Mouse (Mus musculus) stomach, postnatal 0 days (tissue): ENCODE measurements around the gene Prpf38b.

Experiments used
- CTCF ChIP-seq: IDR thresholded peaks from 2 replicates; pipeline ENCODE4 v1.5.1; 2016; ENCODE audit warnings: antibody characterized with exemption, low read depth, mild to moderate bottlenecking, moderate library complexity
- EP300 ChIP-seq: optimal IDR thresholded peaks from 2 replicates; pipeline ENCODE3; 2016; ENCODE audit warnings: antibody characterized with exemption

GRCm38 (mm10) chr3:108959680-108960295 is 48.3 kb upstream of the Prpf38b start:
- no peak for TF ChIP-seq CTCF
- no peak for TF ChIP-seq EP300
